Mouse (Mus musculus) urinary bladder, adult 2 months (tissue): ENCODE measurements around the gene Tmc4. TPM values are rescaled to one million over a fixed set of nuclear protein-coding genes. Genes with fewer than 3 reads are reported as not detected.
A peak's percentile ranks its signal among the peaks of the same experiment; 100 is the strongest.
"Not testable (repeated sequence)": the region's sequence is repeated elsewhere in the genome, so short reads cannot be mapped to it uniquely, and the experiment has no call there.

ENCODE experiments used
- DNase-seq: peaks from one replicate; pipeline ENCODE4 v3.0.0; 2022; ENCODE audit warnings: low spot score
- polyA plus RNA-seq: library from polyadenylated mRNA; depleted of rRNA; stranded (reverse); fragments of >200 nt; gene quantifications from 2 replicates; pipeline ENCODE4 v1.2.3, GENCODE M21; 2012; rRNA removed

Gene Tmc4
- polyA plus RNA-seq = 120 and 136 TPM in 2 replicates

DNA sequence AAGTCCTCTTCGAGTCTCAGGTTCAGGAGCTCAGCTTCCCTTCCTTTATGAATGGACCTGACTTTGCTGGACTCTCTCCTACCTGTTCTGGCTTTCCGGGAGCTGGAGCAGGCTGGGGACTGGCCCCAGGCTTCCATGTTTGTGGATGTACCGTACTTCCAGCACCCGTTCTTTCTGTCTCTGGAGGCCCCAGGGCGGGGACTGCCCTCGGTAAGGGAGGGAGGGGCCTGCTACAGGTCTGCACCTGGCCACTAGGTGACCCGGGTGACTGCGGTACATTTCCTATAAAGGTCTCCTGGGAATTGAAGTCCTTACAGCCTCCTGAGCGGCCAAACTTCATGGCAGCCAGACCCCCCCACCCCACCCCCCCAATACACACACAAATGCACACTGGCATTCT, at the start of gene Tmc4:
Gene Tmc4, minus strand, starts transcription at position 212 of the 400 bp plus-strand sequence.
- DNase-seq = peak; percentile 49

DNA sequence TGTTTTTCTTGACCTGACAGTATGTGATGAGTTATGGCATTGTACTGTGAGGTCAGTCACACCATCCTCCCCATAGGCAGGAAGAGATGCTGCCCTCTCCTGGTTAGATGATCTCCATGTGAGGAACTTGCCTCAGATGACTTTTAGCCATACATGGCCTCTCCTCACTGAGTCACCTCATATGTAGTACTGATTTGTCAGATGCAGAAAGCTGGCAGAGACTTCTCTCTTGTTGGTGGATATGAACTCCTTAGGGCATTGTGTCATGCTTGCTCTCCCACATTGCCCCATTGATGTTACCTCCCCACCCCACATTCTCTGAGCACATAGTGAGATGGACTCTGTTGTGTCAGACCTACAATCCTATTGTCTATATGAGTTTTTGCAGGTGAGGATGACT, 48.1 kb upstream of the Tmc4 start:
- DNase-seq = not testable (repeated sequence)

DNA sequence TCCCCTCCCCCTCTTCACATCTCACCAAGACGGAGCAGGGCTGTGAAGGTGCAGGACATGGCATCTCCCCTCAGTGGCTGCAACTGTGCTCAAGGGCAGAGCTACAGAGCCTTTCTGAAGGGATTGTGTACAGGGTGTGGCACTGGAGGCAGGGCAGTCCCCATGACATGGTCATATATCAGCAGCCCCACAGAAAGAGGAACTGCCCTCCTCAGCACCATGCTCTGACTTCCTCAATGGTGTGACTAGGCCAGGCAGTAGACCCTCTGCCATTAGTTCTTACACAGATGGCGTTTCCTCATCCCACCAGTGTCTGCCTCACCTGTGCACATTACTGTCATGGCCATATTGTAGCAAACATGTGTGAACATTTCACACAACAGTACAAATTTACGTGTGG, 42.9 kb upstream of the Tmc4 start, which contains the start of gene Pirb:
Gene Pirb, minus strand, starts transcription at position 124 of the 400 bp plus-strand sequence.
- not testable (repeated sequence) for DNase-seq

GRCm38 (mm10) chr7:3715249-3715648, 37.9 kb upstream of the Tmc4 start:
- no peak for DNase-seq

GRCm38 (mm10) chr7:3712264-3712942, 35.0 kb upstream of the Tmc4 start:
- no peak for DNase-seq

DNA sequence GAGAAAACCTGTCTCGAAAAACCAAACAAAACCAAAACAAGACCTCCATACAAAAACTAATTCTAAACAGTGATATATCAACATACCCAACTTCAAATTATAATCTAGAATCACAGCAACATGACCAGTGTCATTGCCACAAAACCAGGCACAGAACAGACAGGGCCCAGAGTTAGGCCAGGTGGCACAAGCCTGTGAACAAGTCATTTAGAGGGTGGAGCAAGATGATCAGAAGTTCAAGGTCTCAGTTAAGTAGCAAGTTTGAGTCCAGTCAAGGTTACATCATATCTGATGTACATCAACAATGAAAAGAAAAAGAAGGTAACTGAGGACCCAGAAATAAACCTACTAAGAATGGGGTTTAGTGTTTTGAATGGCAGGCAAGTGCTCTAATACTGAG, 31.6 kb upstream of the Tmc4 start:
- no peak for DNase-seq

GRCm38 (mm10) chr7:3708447-3708980, 31.2 kb upstream of the Tmc4 start:
- not testable (repeated sequence) for DNase-seq

DNA sequence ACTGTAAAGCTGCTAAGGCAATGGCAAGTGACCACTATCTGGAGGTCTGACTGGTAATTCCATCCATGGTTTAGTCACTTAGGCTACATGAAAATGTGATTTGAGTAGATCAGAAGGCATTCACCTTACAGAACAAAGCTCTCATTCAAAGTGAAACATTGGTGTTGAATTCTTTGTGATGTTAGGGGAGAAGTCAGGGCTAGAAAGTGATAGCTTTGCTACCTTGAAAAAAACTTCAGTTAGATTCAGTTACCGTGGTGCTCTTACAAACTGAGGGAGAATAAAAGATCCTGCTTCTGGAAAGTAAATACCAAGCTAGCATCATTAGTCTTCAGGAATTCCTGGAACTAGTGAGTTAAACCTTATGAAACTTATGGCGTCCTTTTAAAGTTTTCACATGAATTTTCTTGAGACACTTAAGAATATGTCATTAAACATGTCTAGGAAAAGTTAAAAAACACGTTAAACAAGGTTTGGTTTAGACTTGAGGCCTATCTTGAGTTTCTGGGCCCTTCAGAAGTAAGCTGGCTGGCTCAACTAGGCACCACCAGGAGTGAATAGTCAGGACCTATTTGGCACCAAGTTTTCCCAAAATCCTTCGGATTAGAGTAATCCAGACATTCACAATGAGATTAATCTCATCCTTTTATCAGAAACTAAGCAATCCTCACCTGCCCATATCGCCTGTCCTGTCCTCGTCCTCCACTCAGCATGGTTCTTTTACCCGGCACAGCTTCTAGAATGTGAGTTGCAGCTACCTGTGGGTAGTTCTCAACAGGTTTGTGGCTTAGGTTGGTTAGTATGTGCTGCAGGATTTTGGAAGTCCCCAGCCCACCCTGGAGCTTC, 30.4 kb upstream of the Tmc4 start:
- DNase-seq = no peak

DNA sequence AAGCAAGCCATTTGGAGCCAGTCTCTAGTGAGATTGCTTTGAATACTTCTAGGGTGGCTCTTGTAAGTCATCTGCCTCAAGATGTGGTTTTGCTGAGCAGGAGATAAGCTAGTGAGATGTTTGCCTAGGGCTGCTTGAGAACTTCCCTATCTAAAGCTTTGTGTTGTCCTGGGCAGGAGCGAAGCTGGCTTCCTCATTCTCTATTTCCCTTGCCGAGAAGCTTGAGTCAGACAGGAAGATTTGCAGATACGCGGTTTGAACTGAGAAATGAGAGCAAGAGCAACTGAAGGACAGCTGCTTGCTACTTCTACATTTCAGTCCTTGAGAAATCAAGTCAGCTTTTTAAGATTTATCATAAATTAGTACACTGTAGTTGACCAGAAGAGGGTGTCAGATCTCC, 29.7 kb upstream of the Tmc4 start:
- no peak for DNase-seq

DNA sequence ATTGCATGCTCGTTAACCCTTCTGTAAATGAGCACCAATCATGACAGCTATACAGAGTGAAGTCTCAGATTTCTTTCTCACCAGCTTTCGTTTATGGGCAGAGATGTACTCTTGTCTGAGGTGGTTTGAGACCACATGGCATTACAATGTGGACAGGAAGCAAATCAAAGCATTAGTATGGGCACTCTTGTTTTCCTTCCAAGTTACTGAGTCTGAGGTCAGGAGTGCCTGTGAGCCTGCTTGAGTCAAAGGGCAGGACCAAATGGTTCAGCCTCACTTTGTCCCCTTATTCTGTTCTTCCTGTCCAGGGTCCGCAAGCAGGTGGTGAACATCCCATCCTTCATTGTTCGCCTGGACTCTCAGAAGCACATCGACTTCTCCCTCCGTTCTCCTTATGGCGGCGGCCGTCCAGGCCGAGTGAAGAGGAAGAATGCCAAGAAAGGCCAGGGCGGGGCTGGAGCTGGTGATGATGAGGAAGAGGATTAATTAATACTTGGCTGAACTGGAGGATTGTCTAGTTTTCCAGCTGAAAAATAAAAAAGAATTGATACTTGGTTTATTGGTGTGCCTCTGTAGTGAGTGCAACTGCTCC, 29.1 kb upstream of the Tmc4 start:
- DNase-seq = no peak

DNA sequence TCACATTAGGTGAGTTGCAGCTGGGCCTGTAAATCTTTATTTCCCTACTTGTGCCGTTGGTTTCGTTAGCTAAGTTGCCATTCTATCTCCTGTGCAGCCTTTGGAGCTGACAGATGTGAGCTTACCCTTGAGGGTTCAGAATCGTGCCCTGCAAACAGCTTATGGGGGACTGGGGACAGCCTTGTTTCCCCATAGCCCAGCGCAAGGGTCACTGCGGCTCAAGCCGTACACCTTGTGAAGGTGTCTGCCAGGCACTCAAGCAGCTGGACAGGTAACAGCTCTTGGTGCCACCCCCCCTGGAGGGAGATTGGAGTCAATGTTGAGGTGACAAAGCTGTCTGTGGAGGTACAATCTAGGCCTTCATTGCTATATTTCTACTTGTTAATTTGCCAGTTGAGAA, 28.6 kb upstream of the Tmc4 start:
- DNase-seq = no peak

DNA sequence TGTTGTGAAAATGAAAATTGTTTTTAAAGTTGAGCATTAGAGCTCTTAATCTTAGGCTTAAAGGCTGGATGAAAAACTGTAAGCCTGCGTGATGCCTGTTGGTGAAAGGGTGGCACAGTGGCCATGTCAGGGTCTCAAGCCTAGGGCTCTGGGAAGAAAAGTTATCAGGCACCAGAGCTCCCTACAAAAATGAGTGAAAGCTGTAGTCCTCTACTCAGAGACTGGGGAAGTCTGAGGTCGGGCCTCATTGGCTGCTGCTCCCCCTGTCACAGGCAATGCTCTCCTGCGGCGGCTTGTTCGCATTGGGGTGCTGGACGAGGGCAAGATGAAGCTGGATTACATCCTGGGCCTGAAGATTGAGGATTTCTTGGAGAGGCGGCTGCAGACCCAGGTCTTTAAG, 28.1 kb upstream of the Tmc4 start:
- DNase-seq = not testable (repeated sequence)

GRCm38 (mm10) chr7:3704475-3704874, 27.1 kb upstream of the Tmc4 start:
- no peak for DNase-seq

DNA sequence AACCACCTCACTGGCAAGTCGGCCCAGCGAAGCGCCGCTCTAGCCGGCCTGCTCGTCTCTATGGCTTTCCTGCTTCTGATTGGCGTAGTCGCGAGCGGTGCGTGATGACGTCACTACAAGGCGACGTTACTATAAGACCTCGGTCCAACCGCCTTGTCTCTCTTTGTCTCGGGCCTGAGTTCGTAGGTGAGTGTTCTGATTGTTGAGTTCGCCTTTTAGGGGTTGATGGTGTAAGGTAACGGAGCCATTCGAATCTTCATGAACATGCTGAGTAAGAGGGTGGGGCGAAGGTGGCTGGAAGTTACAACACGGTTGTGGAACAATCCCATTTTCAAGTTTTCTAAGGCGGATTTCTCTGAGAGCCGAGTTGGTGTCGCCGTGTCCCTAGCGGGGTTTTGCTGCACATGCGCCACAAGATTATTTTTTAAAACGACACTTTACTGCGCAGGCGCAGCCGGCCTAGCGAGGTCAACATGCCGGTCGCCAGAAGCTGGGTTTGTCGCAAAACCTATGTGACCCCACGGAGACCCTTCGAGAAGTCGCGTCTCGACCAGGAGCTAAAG, 26.6 kb upstream of the Tmc4 start, which contains the start of gene Rps9:
Gene Rps9, plus strand, starts transcription at position 115 of the 563 bp plus-strand sequence.
- DNase-seq = peak; percentile 86

DNA sequence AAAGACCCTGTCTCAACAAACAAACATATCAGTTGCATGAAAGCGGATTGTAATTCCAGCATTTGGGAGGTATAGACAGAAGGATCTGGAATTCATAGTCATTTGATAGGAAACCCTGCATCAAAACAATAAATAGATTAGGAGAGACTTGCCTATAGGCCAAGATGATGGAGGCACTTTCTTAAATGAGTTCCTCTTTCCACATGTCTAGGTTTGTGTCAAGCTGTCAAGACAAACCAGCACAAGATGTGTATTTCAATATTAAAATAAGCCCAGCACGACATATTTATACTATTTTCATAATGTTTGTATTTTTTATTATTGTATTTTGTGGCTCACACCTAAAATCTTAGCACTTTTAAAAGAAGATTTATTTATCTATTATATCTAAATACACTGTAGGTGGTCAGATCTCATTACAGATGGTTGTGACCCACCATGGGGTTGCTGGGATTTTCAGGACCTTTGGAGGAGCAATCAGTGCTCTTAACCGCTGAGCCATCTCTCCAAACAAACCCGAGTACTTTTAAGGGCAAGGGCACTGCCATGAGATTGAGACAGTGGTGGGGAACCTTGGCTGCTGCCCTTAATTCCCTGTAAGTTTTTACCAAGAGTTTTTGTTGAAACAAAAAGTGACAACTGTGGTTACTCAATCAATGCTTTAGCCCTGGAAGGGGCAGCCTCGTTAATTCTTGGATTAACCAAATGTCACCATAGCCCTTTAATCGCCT, 26.0 kb upstream of the Tmc4 start:
- DNase-seq = no peak

- no peak for DNase-seq
Measured at GRCm38 (mm10) chr7:3698471-3698870, 21.1 kb upstream of the Tmc4 start.

GRCm38 (mm10) chr7:3694949-3695305, 17.6 kb upstream of the Tmc4 start:
- DNase-seq = not testable (repeated sequence)

- DNase-seq = peak; percentile 52
Measured at GRCm38 (mm10) chr7:3694076-3694948, 17.0 kb upstream of the Tmc4 start.

GRCm38 (mm10) chr7:3693809-3694075, 16.4 kb upstream of the Tmc4 start:
- peak; percentile 74 for DNase-seq

DNA sequence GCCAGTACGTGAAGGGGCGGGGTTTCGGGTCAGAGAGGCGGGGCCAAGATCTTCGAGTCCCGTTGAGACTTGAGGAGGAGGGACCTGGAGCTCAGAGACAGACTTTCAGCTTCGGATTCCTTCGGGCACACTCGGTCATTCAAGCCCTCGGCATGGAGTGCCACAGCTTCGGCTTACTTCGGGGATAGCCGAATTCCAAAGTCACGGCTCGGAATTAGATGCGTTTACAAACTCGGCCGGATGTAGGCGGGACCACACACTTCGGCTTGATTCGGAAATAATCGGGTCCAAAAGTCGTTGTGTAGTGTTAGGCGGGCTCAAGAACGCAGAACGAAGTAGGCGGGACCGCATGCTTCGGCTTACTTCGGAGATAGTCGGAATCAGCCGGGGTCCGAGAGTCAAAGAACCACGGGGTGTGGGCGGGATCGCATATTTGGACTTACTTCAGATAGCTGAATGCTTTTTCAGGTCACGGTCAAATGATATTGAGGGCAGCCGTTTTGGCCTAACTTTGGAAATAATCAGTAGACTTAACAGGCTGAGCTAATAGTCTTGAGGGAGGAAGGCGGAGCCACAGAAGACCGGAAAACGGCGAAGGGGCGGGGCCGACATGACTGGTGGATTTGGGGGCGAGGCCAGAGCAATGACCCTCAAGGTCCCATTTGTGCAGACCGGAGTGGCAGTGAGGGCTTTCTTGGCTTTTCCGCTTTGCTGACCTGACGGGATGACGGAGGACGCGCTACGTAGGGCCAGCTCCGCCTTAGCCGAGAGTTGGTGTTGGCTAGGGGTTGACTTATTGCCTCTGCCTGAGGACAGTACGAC, 15.8 kb upstream of the Tmc4 start, which contains the start of gene Mboat7:
Gene Mboat7, minus strand, starts transcription at position 537 of the 822 bp plus-strand sequence.
- DNase-seq = peak; percentile 85
